Mouse (Mus musculus): ENCODE measurements at regions not wholly inside any gene's neighbourhood (a gene's known extent, or its start where the extent isn't known, plus 50 kb on each side); places are given as distances from the start of the nearest gene placed in this dataset.
A peak's percentile ranks its signal among the peaks of the same experiment; 100 is the strongest.

GRCm38 (mm10) chr12:25190360-25190759 lies 93.4 kb upstream of the Id2 start:
- Histone ChIP-seq H3K4me1 (ENCODE audit: control insufficient read depth, insufficient read depth, low read length) (peaks cover 15% of the 10 kb centered on the region; the same call in 1 of the 2 replicates), H3K27ac (replicated peaks; ENCODE audit: low read depth, low read length) (no peak overlapping the region), H3K4me2 (ENCODE audit: low read depth, severe bottlenecking) (no peak overlapping the region), H3K36me3 (ENCODE audit: control insufficient read depth, insufficient read depth, low read length) (no peaks in the 10 kb centered on the region), H3K27me3 (ENCODE audit: control insufficient read depth, insufficient read depth, low read length) (no peaks in the 10 kb centered on the region), H3K9me3 (ENCODE audit: control insufficient read depth, low read length) (no peaks in the 10 kb centered on the region), H3K9ac (ENCODE audit: low read length) (no peak overlapping the region), H3K4me3 (ENCODE audit: low read depth, low read length) (no peak overlapping the region)
- ATAC-seq (ENCODE audit: insufficient number of reproducible peaks, low FRiP score, low TSS enrichment, low read depth): no peak
- 50% methylated on average over 6 of the region's 6 CpGs for WGBS
- DNase-seq (ENCODE audit: low spot score): peak; percentile 62

DNA sequence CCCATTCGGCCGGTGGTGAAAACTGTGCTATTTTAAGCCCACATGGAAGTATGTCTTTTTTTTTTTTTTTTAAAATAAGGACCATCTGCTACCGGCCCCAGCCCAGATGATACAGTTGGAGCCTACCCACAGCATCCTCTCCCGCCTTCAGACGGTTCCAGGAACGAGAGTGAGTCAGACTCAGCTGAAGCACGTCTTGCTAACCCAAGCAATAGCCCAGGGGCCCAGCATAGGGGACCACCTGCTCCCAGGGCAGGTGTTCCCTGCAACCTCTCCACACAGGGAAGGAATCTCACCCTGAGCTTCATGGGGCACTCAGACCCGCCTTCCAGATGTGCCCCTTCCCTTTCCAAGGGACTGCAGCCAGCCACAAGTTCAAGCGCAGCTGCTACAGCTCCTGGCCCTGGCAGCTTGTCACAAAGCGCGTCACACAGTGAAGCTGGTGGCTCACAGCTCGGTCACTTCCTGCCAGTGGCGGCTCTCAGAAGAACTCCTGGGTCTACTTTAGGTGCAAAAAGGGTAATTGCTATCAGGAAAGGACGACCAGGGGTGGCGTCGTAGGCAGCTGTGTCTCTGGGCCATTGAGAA lies 92.3 kb upstream of the Id2 start:
- Histone ChIP-seq H3K9me3 (ENCODE audit: control insufficient read depth, low read length) (no peaks in the 10 kb centered on the region), H3K4me1 (ENCODE audit: control insufficient read depth, insufficient read depth, low read length) (peaks cover 15% of the 10 kb centered on the region; the same call in 1 of the 2 replicates), H3K36me3 (ENCODE audit: control insufficient read depth, insufficient read depth, low read length) (no peaks in the 10 kb centered on the region), H3K4me3 (ENCODE audit: low read depth, low read length) (no peak overlapping the region), H3K9ac (ENCODE audit: low read length) (no peak overlapping the region), H3K27me3 (ENCODE audit: control insufficient read depth, insufficient read depth, low read length) (no peaks in the 10 kb centered on the region), H3K4me2 (ENCODE audit: low read depth, severe bottlenecking) (no peak overlapping the region), H3K27ac (replicated peaks; ENCODE audit: low read depth, low read length) (no peak overlapping the region)
- DNase-seq (ENCODE audit: low spot score): peak; percentile 38
- ATAC-seq (ENCODE audit: insufficient number of reproducible peaks, low FRiP score, low TSS enrichment, low read depth): 0 out of 2 replicates have a peak, but pooled peaks have one; percentile 17
- 51% methylated on average over 16 of the region's 16 CpGs for WGBS

GRCm38 (mm10) chr12:25188556-25188955 lies 91.6 kb upstream of the Id2 start:
- no peaks in the 10 kb centered on the region for H3K9me3 ChIP-seq (ENCODE audit: control insufficient read depth, low read length)
- H3K4me2 ChIP-seq (ENCODE audit: low read depth, severe bottlenecking): no peak overlapping the region
- H3K27me3 ChIP-seq (ENCODE audit: control insufficient read depth, insufficient read depth, low read length): no peaks in the 10 kb centered on the region
- H3K27ac ChIP-seq (replicated peaks; ENCODE audit: low read depth, low read length): no peak overlapping the region
- DNase-seq (ENCODE audit: low spot score) (no peak), ATAC-seq (ENCODE audit: insufficient number of reproducible peaks, low FRiP score, low TSS enrichment, low read depth) (no peak)
- H3K4me1 ChIP-seq (ENCODE audit: control insufficient read depth, insufficient read depth, low read length): peaks cover 15% of the 10 kb centered on the region; the same call in 1 of the 2 replicates
- no peak overlapping the region for H3K9ac ChIP-seq (ENCODE audit: low read length)
- WGBS: 87% methylated on average over 3 of the region's 3 CpGs
- no peaks in the 10 kb centered on the region for H3K36me3 ChIP-seq (ENCODE audit: control insufficient read depth, insufficient read depth, low read length)
- H3K4me3 ChIP-seq (ENCODE audit: low read depth, low read length): no peak overlapping the region

DNA sequence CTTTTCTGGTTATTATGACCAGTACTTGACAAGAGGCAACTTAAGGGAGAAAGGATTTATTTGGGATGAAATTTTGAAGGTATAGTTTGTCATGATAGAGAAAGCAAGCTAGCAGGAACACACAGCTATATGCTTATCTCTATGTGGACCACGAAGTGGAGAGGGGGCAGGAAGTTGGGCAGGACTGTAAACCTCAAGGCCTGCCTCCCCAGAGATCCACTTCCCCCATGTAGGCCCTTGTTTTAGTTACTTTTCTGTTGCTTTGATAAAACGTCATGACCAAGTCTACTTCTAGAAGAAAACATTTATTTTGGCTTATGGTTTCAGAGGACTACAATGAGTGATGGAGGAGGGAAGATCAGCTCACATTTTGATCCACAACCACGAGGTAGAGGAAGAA lies 90.3 kb upstream of the Id2 start:
- DNase-seq (ENCODE audit: low spot score): no peak
- Histone ChIP-seq H3K4me1 (ENCODE audit: control insufficient read depth, insufficient read depth, low read length) (peaks cover 15% of the 10 kb centered on the region; the same call in 1 of the 2 replicates), H3K4me2 (ENCODE audit: low read depth, severe bottlenecking) (no peak overlapping the region), H3K27me3 (ENCODE audit: control insufficient read depth, insufficient read depth, low read length) (no peaks in the 10 kb centered on the region), H3K9ac (ENCODE audit: low read length) (no peak overlapping the region), H3K9me3 (ENCODE audit: control insufficient read depth, low read length) (no peaks in the 10 kb centered on the region), H3K36me3 (ENCODE audit: control insufficient read depth, insufficient read depth, low read length) (no peaks in the 10 kb centered on the region), H3K4me3 (ENCODE audit: low read depth, low read length) (no peak overlapping the region), H3K27ac (replicated peaks; ENCODE audit: low read depth, low read length) (no peak overlapping the region)
- WGBS: 74% methylated on average over 3 of the region's 3 CpGs
- ATAC-seq (ENCODE audit: insufficient number of reproducible peaks, low FRiP score, low TSS enrichment, low read depth): no peak

- ATAC-seq (ENCODE audit: insufficient number of reproducible peaks, low FRiP score, low TSS enrichment, low read depth): no peak
- H3K4me3 ChIP-seq (ENCODE audit: low read depth, low read length): no peak overlapping the region
- no peaks in the 10 kb centered on the region for H3K27me3 ChIP-seq (ENCODE audit: control insufficient read depth, insufficient read depth, low read length)
- H3K27ac ChIP-seq (replicated peaks; ENCODE audit: low read depth, low read length): no peak overlapping the region
- H3K9me3 ChIP-seq (ENCODE audit: control insufficient read depth, low read length): no peaks in the 10 kb centered on the region
- WGBS: 86% methylated on average over 4 of the region's 4 CpGs
- DNase-seq (ENCODE audit: low spot score): no peak
- H3K4me2 ChIP-seq (ENCODE audit: low read depth, severe bottlenecking): no peak overlapping the region
- H3K9ac ChIP-seq (ENCODE audit: low read length): no peak overlapping the region
- H3K4me1 ChIP-seq (ENCODE audit: control insufficient read depth, insufficient read depth, low read length): no peaks in the 10 kb centered on the region
- H3K36me3 ChIP-seq (ENCODE audit: control insufficient read depth, insufficient read depth, low read length): no peaks in the 10 kb centered on the region
Measured at GRCm38 (mm10) chr12:25182680-25183079, 85.7 kb upstream of the Id2 start.

DNA sequence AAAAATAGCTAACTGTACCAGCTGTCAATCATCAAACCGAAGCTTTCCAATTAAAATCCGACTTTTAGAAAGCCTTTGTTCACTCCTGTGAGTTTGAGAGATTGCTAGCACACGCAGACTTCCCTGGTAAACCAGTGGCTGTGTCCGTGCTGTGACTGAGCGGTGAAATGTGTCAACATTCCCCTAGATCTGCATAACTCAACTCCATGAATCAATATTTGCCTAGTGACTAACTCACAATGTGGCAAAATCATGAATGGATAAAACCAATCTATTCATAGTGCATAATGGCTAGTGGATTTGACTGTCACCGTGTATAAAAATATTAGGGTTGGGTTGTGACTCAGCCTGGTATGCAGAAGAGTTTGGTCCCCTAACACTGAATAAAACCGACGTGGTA lies 84.4 kb upstream of the Id2 start:
- DNase-seq (ENCODE audit: low spot score) (no peak), ATAC-seq (ENCODE audit: insufficient number of reproducible peaks, low FRiP score, low TSS enrichment, low read depth) (no peak)
- 93% methylated on average over 8 of the region's 8 CpGs for WGBS
- no peaks in the 10 kb centered on the region for H3K9me3 ChIP-seq (ENCODE audit: control insufficient read depth, low read length)
- H3K4me3 ChIP-seq (ENCODE audit: low read depth, low read length): no peak overlapping the region
- no peaks in the 10 kb centered on the region for H3K4me1 ChIP-seq (ENCODE audit: control insufficient read depth, insufficient read depth, low read length)
- H3K27me3 ChIP-seq (ENCODE audit: control insufficient read depth, insufficient read depth, low read length): no peaks in the 10 kb centered on the region
- H3K9ac ChIP-seq (ENCODE audit: low read length): no peak overlapping the region
- H3K4me2 ChIP-seq (ENCODE audit: low read depth, severe bottlenecking): no peak overlapping the region
- no peak overlapping the region for H3K27ac ChIP-seq (replicated peaks; ENCODE audit: low read depth, low read length)
- H3K36me3 ChIP-seq (ENCODE audit: control insufficient read depth, insufficient read depth, low read length): no peaks in the 10 kb centered on the region

DNA sequence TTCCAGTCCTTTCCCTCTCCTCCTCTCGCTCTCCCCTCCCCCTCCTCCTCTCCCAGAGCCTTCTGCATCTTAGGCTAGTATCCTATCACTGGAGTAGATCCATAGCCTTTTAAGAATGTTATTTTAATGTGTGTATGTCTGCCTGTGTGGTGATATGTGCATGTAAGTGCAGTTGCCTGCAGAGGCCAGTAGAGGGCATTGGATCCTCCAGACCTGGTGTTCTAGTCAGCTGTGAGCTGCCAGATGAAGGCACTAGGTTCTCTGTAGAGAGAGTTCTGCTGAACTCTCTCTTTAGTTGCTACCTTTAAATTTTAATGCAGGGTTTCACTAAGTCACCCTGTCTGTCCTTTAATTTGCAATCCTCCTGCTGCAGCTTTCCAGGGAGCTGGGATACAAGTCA lies 83.9 kb upstream of the Id2 start:
- H3K4me2 ChIP-seq (ENCODE audit: low read depth, severe bottlenecking): no peak overlapping the region
- no peaks in the 10 kb centered on the region for H3K36me3 ChIP-seq (ENCODE audit: control insufficient read depth, insufficient read depth, low read length)
- ATAC-seq (ENCODE audit: insufficient number of reproducible peaks, low FRiP score, low TSS enrichment, low read depth): no peak
- H3K9ac ChIP-seq (ENCODE audit: low read length): no peak overlapping the region
- no peaks in the 10 kb centered on the region for H3K9me3 ChIP-seq (ENCODE audit: control insufficient read depth, low read length)
- WGBS: 80% methylated on average over 1 of the region's 1 CpGs
- H3K27ac ChIP-seq (replicated peaks; ENCODE audit: low read depth, low read length): no peak overlapping the region
- H3K4me1 ChIP-seq (ENCODE audit: control insufficient read depth, insufficient read depth, low read length): no peaks in the 10 kb centered on the region
- H3K27me3 ChIP-seq (ENCODE audit: control insufficient read depth, insufficient read depth, low read length): no peaks in the 10 kb centered on the region
- H3K4me3 ChIP-seq (ENCODE audit: low read depth, low read length): no peak overlapping the region
- DNase-seq (ENCODE audit: low spot score): no peak

DNA sequence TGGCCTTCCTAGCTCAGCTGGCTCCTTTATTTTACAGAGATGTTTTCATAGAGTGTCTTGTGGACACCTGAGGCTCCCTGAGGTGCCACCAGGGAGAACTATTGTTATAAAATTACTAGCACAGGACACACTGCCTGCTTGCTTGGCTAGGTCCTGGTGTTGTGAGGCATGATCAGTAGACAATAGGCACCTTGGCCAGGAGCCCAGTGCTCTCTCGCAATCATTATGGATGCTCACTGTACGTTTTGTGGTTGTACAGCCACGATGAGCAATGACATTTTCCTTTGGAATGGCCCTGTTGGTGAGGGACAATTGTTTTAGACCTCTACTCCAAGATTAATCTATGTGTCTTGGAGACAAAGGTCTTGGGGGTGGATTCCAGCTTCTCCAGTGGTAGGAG lies 83.3 kb upstream of the Id2 start:
- H3K27me3 ChIP-seq (ENCODE audit: control insufficient read depth, insufficient read depth, low read length): no peaks in the 10 kb centered on the region
- H3K4me1 ChIP-seq (ENCODE audit: control insufficient read depth, insufficient read depth, low read length): no peaks in the 10 kb centered on the region
- no peak overlapping the region for H3K4me3 ChIP-seq (ENCODE audit: low read depth, low read length)
- no peak overlapping the region for H3K27ac ChIP-seq (replicated peaks; ENCODE audit: low read depth, low read length)
- no peaks in the 10 kb centered on the region for H3K36me3 ChIP-seq (ENCODE audit: control insufficient read depth, insufficient read depth, low read length)
- 92% methylated on average over 3 of the region's 3 CpGs for WGBS
- H3K9me3 ChIP-seq (ENCODE audit: control insufficient read depth, low read length): no peaks in the 10 kb centered on the region
- ATAC-seq (ENCODE audit: insufficient number of reproducible peaks, low FRiP score, low TSS enrichment, low read depth): no peak
- no peak overlapping the region for H3K9ac ChIP-seq (ENCODE audit: low read length)
- no peak overlapping the region for H3K4me2 ChIP-seq (ENCODE audit: low read depth, severe bottlenecking)
- no peak for DNase-seq (ENCODE audit: low spot score)

DNA sequence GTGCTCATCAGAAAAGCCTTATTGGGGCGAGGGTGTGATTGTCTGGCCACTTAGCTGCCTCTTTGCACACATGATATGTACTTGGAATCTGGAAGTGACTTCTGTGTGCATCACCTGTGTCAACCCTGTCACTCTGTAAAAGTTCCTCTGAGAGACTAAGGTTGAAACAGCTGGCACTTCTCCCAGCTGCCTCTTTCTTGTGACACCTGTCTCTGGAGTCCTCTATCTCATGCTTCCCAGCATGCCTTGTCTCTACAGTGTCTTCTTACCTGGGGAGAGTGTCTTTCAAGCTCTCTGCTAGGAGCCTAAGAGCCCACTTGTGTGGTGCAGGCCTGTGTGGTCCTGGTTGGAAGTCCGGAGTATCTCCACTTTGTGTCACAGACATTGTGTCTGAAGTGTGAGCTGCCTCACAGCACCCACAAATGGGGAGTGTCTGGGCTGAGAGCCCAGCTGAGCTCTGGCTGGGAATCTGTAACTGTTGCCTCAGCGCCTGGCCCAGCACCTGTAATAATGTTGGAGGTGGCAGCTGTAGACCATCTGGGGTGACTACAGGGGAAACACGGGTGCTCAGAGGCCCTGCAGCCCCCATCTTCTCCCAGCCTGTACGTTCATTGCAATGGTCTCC lies 81.7 kb upstream of the Id2 start:
- Histone ChIP-seq H3K4me2 (ENCODE audit: low read depth, severe bottlenecking) (no peak overlapping the region), H3K27ac (replicated peaks; ENCODE audit: low read depth, low read length) (no peak overlapping the region), H3K9ac (ENCODE audit: low read length) (no peak overlapping the region), H3K9me3 (ENCODE audit: control insufficient read depth, low read length) (no peaks in the 10 kb centered on the region), H3K36me3 (ENCODE audit: control insufficient read depth, insufficient read depth, low read length) (no peaks in the 10 kb centered on the region), H3K4me1 (ENCODE audit: control insufficient read depth, insufficient read depth, low read length) (no peaks in the 10 kb centered on the region), H3K4me3 (ENCODE audit: low read depth, low read length) (no peak overlapping the region), H3K27me3 (ENCODE audit: control insufficient read depth, insufficient read depth, low read length) (no peaks in the 10 kb centered on the region)
- 81% methylated on average over 5 of the region's 5 CpGs for WGBS
- no peak for ATAC-seq (ENCODE audit: insufficient number of reproducible peaks, low FRiP score, low TSS enrichment, low read depth)
- no peak for DNase-seq (ENCODE audit: low spot score)

Measured in limb, embryonic 11.5 days (tissue).